Mouse (Mus musculus) heart, postnatal 0 days (tissue): ENCODE measurements around the gene Elp4. TPM values are rescaled to one million over a fixed set of nuclear protein-coding genes. Genes with fewer than 3 reads are reported as not detected.

Source experiments
- ATAC-seq: fragments of 200-750 bp; cut with Nextera tagmentation; 2 replicates; pipeline ENCODE4 v1.8.0; 2017; ENCODE audit warnings: low read depth, moderate number of reproducible peaks, moderate library complexity; ENCODE audit not compliant: insufficient read depth
- DNase-seq: peaks from one replicate; pipeline ENCODE4 v3.0.0-alpha.2; 2016; ENCODE audit warnings: low spot score
- H3K27ac ChIP-seq: fragments of 300-500 bp; sonication (generic); 2 replicates; pipeline ENCODE4 v1.5.1; 2014; ENCODE audit warnings: low read depth, mild to moderate bottlenecking
- H3K27me3 ChIP-seq: fragments of 300-500 bp; sonication (generic); 2 replicates; pipeline ENCODE4 v1.6.1; 2014; ENCODE audit warnings: low read length, mixed read lengths; ENCODE audit not compliant: control insufficient read depth, insufficient read depth
- H3K36me3 ChIP-seq: fragments of 300-500 bp; sonication (generic); replicated peaks from 2 replicates; pipeline ENCODE4 v1.6.1; 2014; ENCODE audit warnings: low read length, mixed read lengths; ENCODE audit not compliant: control insufficient read depth, insufficient read depth
- H3K4me1 ChIP-seq: fragments of 300-500 bp; sonication (generic); 2 replicates; pipeline ENCODE4 v1.6.1; 2014; ENCODE audit warnings: antibody characterized with exemption; ENCODE audit not compliant: control insufficient read depth, insufficient read depth
- H3K4me2 ChIP-seq: fragments of 300-500 bp; sonication (generic); 2 replicates; pipeline ENCODE4 v1.6.1; 2014; ENCODE audit warnings: low read depth, mild to moderate bottlenecking, low read length, moderate library complexity
- H3K4me3 ChIP-seq: fragments of 300-500 bp; sonication (generic); 2 replicates; pipeline ENCODE4 v1.5.1; 2014; ENCODE audit warnings: low read depth, low read length
- H3K9ac ChIP-seq: fragments of 300-500 bp; sonication (generic); replicated peaks from 2 replicates; pipeline ENCODE4 v1.6.1; 2014; ENCODE audit warnings: low read depth, low read length, mixed read lengths
- H3K9me3 ChIP-seq: fragments of 300-500 bp; sonication (generic); replicated peaks from 2 replicates; pipeline ENCODE4 v1.6.1; 2016; ENCODE audit warnings: low read length; ENCODE audit not compliant: control insufficient read depth
- CTCF ChIP-seq: IDR thresholded peaks from 2 replicates; pipeline ENCODE4 v1.5.1; 2016; ENCODE audit warnings: antibody characterized with exemption, control low read depth, low read depth
- EP300 ChIP-seq: IDR thresholded peaks from 2 replicates; pipeline ENCODE4 v1.6.1; 2016; ENCODE audit warnings: antibody characterized with exemption, low read depth
- WGBS: fragments of 180-500 bp; shearing (Covaris S2); extraction: QIAGEN DNeasy Blood & Tissue Kit; methylation state at CpG from one replicate; pipeline ENCODE4 v1.1.7; 2014; 5-methylcytosine and 5-hydroxymethylcytosine counted together
- polyA plus RNA-seq: library from polyadenylated mRNA; unstranded; fragments of >200 nt; fragmentation: Nextera tagmentation; extraction: Ambion mirVana; gene quantifications from 2 replicates; pipeline ENCODE4 v1.2.1, GENCODE M21; 2015
- total RNA-seq: library from RNA; depleted of rRNA; stranded (reverse); fragments of >200 nt; gene quantifications from 2 replicates; pipeline ENCODE4 v1.2.3, GENCODE M21; 2014; ENCODE audit warnings: low replicate concordance

Gene Elp4
- total and polyA plus RNA-seq, 2 experiments from 2014 or later, result 3.0 to 13.1 TPM

- H3K4me2 ChIP-seq, result no peak overlapping the region
- no peaks in the 10 kb centered on the region for H3K36me3 ChIP-seq
- H3K4me3 ChIP-seq, result no peak overlapping the region
- H3K9me3 ChIP-seq, result no peaks in the 10 kb centered on the region
- H3K9ac ChIP-seq, result no peak overlapping the region
- WGBS, result 88% methylated on average over 3 of the region's 3 CpGs
- no peak for DNase-seq
- H3K27me3 ChIP-seq, result no peaks in the 10 kb centered on the region
- H3K4me1 ChIP-seq, result no peaks in the 10 kb centered on the region
- H3K27ac ChIP-seq, result no peak overlapping the region
- TF ChIP-seq EP300, result no peak
- TF ChIP-seq CTCF, result no peak
- ATAC-seq, result no peak
These were observed 193.9 kb downstream of the Elp4 start for GRCm38 (mm10) chr2:105710511-105710910.

- no peak overlapping the region for H3K9ac ChIP-seq
- H3K4me3 ChIP-seq, result no peak overlapping the region
- DNase-seq (no peak), ATAC-seq (no peak)
- H3K4me1 ChIP-seq, result no peaks in the 10 kb centered on the region
- TF ChIP-seq CTCF, result no peak
- TF ChIP-seq EP300, result no peak
- H3K36me3 ChIP-seq, result no peaks in the 10 kb centered on the region
- WGBS, result 68% methylated on average over 3 of the region's 3 CpGs
- H3K27me3 ChIP-seq, result no peaks in the 10 kb centered on the region
- H3K9me3 ChIP-seq, result no peaks in the 10 kb centered on the region
- no peak overlapping the region for H3K4me2 ChIP-seq
- no peak overlapping the region for H3K27ac ChIP-seq
These were observed 195.2 kb downstream of the Elp4 start for GRCm38 (mm10) chr2:105709126-105709525.

GRCm38 (mm10) chr2:105705320-105705719, 199.0 kb downstream of the Elp4 start:
- DNase-seq (no peak), ATAC-seq (no peak)
- H3K4me3 ChIP-seq, result no peak overlapping the region
- no peaks in the 10 kb centered on the region for H3K9me3 ChIP-seq
- no peak overlapping the region for H3K27ac ChIP-seq
- no peak overlapping the region for H3K4me2 ChIP-seq
- TF ChIP-seq EP300 (no peak), CTCF (no peak)
- no peaks in the 10 kb centered on the region for H3K4me1 ChIP-seq
- no peak overlapping the region for H3K9ac ChIP-seq
- 67% methylated on average over 2 of the region's 2 CpGs for WGBS
- H3K36me3 ChIP-seq, result 0 out of 2 replicates have a peak, but pooled peaks cover 10% of the 10 kb centered on the region
- no peaks in the 10 kb centered on the region for H3K27me3 ChIP-seq

- no peak for TF ChIP-seq EP300
- TF ChIP-seq CTCF, result no peak
- no peak overlapping the region for H3K27ac ChIP-seq
- WGBS, result 80% methylated on average over 10 of the region's 10 CpGs
- 0 out of 2 replicates have a peak, but pooled peaks cover 10% of the 10 kb centered on the region for H3K36me3 ChIP-seq
- no peaks in the 10 kb centered on the region for H3K9me3 ChIP-seq
- no peak for DNase-seq
- H3K27me3 ChIP-seq, result no peaks in the 10 kb centered on the region
- no peak overlapping the region for H3K4me3 ChIP-seq
- no peak overlapping the region for H3K4me2 ChIP-seq
- ATAC-seq, result no peak
- H3K9ac ChIP-seq, result no peak overlapping the region
- H3K4me1 ChIP-seq, result no peaks in the 10 kb centered on the region
These were observed 201.8 kb downstream of the Elp4 start for GRCm38 (mm10) chr2:105702586-105702985.

- Histone ChIP-seq H3K9me3 (no peaks in the 10 kb centered on the region), H3K4me1 (no peaks in the 10 kb centered on the region), H3K36me3 (0 out of 2 replicates have a peak, but pooled peaks cover 10% of the 10 kb centered on the region), H3K27me3 (no peaks in the 10 kb centered on the region), H3K9ac (no peak overlapping the region), H3K27ac (no peak overlapping the region), H3K4me2 (no peak overlapping the region), H3K4me3 (no peak overlapping the region)
- no peak for DNase-seq
- WGBS, result 64% methylated on average over 4 of the region's 4 CpGs
- no peak for ATAC-seq
- no peak for TF ChIP-seq CTCF
These were observed 202.6 kb downstream of the Elp4 start for GRCm38 (mm10) chr2:105701781-105702180.

GRCm38 (mm10) chr2:105698631-105699030, 205.7 kb downstream of the Elp4 start:
- ATAC-seq (no peak), DNase-seq (no peak)
- TF ChIP-seq CTCF, result no peak
- TF ChIP-seq EP300, result no peak
- WGBS, result 71% methylated on average over 2 of the region's 2 CpGs
- Histone ChIP-seq H3K9me3 (no peaks in the 10 kb centered on the region), H3K4me2 (no peak overlapping the region), H3K9ac (no peak overlapping the region), H3K36me3 (0 out of 2 replicates have a peak, but pooled peaks cover 10% of the 10 kb centered on the region), H3K4me1 (no peaks in the 10 kb centered on the region), H3K27me3 (no peaks in the 10 kb centered on the region), H3K27ac (no peak overlapping the region), H3K4me3 (no peak overlapping the region)
